Mouse (Mus musculus): ENCODE results near the gene Ttc41. TPM values are rescaled to one million over a fixed set of nuclear protein-coding genes. Genes with fewer than 3 reads are reported as not detected.
"Not testable (repeated sequence)": the region's sequence is repeated elsewhere in the genome, so short reads cannot be mapped to it uniquely, and the experiment has no call there.

Ttc41 gene
- 2.1 and 2.4 TPM in 2 replicates for polyA plus RNA-seq (2015; fragmentation: Nextera tagmentation; extraction: Ambion mirVana)

DNA sequence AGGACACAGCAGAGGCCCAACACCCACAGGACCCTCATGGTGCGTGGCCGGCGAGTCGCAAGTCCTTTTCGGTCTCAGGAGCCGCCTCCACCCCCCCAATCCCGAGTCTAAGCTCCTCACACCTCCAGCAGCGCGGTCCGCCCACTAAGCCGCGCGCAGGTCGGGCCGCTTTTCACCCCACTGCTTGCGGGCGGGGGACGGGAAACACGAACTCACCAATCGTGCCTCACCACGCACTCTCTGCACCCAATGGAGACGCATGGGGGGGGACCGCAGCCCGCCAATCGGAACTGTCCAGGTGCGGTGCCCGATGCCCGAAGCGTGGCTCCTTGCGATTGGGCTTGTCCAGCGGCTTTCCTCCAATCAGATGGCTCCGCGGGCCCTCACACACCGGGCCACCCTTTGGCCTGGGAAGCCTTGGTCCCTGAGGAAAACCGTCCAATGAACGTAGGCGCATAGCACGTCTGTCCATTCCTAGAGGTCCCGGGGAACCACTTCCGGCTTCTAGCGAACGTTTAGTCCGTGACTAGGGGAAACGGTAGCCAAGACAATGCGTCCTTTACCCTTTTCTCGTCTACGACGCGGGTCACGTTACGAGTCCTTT lies at the start of gene Ttc41, which contains the start of gene Hsp90b1:
Gene Ttc41, plus strand, starts transcription at position 494 of the 604 bp plus-strand sequence.
Gene Hsp90b1, minus strand, starts transcription at position 192 of the 604 bp plus-strand sequence.
- Histone ChIP-seq H3K27me3 (replicated peaks) (no peaks in the 10 kb centered on the region), H3K9me3 (no peaks in the 10 kb centered on the region), H3K27ac (peak within 1 kb of the TSS; percentile 93), H3K9ac (peak within 1 kb of the TSS; percentile 77), H3K4me3 (peak within 1 kb of the TSS; percentile 71), H3K4me1 (peaks cover 44% of the 10 kb centered on the region), H3K36me3 (replicated peaks) (peaks cover 17% of the 10 kb centered on the region; the same call in 1 of the 2 replicates), H3K4me2 (peak within 1 kb of the TSS; percentile 67)
- WGBS = under 1% methylated on average over 51 of the region's 51 CpGs
- ATAC-seq (replicated peaks) = peak; percentile 98

- ATAC-seq (replicated peaks); H3K4me1 ChIP-seq; H3K27me3 ChIP-seq (replicated peaks); H3K9me3 ChIP-seq; H3K27ac ChIP-seq; H3K9ac ChIP-seq; H3K36me3 ChIP-seq (replicated peaks); H3K4me2 ChIP-seq; H3K4me3 ChIP-seq: not testable (repeated sequence)
- 88% methylated on average over 4 of the region's 4 CpGs for WGBS
Measured at GRCm38 (mm10) chr10:86670550-86670949, 35.1 kb upstream of the Ttc41 start.

DNA sequence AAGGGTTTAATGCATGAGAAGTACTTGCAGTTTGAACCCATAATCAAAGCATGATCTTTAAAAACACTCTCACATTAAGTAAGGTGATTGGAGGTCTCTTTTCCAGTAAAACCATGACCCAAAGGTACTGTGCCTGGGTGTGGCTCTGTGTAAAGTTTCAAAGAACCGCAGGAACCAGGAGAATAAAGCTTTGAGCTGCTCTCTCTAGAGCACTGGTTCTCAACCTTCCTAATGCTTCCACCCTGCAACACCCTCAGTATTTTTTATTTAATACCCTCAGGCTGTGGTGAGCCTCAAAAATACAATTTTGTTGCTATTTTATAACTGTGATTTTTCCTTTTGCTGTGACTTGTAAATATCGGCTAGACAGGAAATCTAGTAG lies 20.8 kb upstream of the Ttc41 start:
- Histone ChIP-seq H3K4me3 (peak overlapping the region; percentile 88), H3K9ac (peak overlapping the region; percentile 93; the same call in 1 of the 2 replicates), H3K4me2 (peak overlapping the region; percentile 78), H3K27ac (peak overlapping the region; percentile 89)
- 33% methylated on average over 2 of the region's 2 CpGs for WGBS
- not testable (repeated sequence) for H3K36me3 ChIP-seq (replicated peaks); H3K4me1 ChIP-seq; H3K27me3 ChIP-seq (replicated peaks); H3K9me3 ChIP-seq
- peak; percentile 71 for ATAC-seq (replicated peaks)

DNA sequence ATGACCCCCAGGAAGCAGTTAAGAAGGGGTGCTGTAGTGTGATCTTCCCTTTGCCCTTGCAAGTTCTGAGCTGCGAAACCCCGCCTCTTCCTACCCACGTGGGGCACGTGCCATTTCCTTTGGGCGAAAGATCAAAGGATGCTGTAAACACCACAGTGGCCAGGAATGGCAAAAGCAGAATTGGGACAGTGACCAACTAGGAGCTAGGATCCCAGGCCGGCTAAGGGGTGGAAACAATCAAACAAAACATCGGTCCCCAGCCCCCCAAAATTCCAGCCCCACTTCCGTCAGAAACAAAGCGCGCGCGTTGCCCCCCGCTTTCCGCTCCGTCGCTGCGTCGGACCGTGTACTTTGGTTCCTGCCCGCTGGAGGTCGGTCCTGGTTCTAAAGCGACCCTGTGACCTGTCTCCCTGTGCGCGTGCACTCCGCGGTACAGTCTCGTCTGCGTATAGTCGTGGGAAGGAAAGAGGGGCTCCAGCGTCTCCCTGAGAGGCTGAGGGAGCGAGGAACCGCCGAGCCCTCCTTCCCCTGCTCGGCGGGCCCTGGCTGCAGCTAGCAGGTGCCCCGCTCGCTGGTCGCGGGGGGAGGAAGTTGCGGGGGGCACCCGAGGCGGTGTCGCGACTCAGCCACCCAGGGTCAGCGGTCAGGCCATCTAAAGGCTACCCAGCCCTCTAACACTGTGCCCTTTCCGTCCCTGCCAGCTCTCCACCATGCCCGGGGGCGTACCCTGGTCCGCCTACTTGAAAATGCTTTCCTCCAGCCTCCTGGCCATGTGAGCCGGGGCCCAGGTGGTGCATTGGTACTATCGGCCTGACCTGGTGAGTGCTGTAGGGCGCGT lies 20.2 kb upstream of the Ttc41 start:
- H3K4me1 ChIP-seq; H3K36me3 ChIP-seq (replicated peaks); H3K9me3 ChIP-seq; H3K27me3 ChIP-seq (replicated peaks): not testable (repeated sequence)
- peak overlapping the region; percentile 89 for H3K27ac ChIP-seq
- under 1% methylated on average over 50 of the region's 53 CpGs for WGBS
- peak overlapping the region; percentile 88 for H3K4me3 ChIP-seq
- ATAC-seq (replicated peaks) = peak; percentile 97
- peak overlapping the region; percentile 93 for H3K9ac ChIP-seq
- peak overlapping the region; percentile 78 for H3K4me2 ChIP-seq

GRCm38 (mm10) chr10:86686017-86686360 lies 19.6 kb upstream of the Ttc41 start:
- WGBS = 17% methylated on average over 9 of the region's 9 CpGs
- peak overlapping the region; percentile 78 for H3K4me2 ChIP-seq
- H3K9ac ChIP-seq = peak overlapping the region; percentile 93
- not testable (repeated sequence) for H3K27me3 ChIP-seq (replicated peaks); ATAC-seq (replicated peaks); H3K27ac ChIP-seq; H3K9me3 ChIP-seq; H3K36me3 ChIP-seq (replicated peaks); H3K4me1 ChIP-seq
- H3K4me3 ChIP-seq = peak overlapping the region; percentile 88

DNA sequence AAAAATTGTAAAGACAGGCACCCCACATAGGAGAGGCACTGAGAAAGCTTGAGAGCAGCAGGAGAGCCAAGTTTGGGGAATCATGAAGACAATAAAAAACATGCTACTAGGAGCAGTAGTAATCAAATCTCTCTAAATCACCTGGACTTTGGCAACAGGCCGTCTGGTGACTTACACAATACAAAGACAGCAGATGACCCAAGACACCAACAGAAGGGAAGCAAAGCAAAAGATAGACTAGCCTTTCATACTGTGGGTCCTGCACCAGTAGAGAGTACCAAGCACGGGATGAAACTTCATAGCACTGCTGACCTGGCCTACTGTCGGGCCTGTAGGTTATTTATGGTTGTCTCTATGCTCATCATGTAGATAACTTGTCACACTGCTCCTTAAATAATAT lies 5.4 kb upstream of the Ttc41 start:
- ATAC-seq (replicated peaks) = no peak
- H3K4me3 ChIP-seq = no peak overlapping the region
- H3K27me3 ChIP-seq (replicated peaks) = no peaks in the 10 kb centered on the region
- peaks cover 51% of the 10 kb centered on the region for H3K36me3 ChIP-seq (replicated peaks)
- no peak overlapping the region for H3K27ac ChIP-seq
- no peaks in the 10 kb centered on the region for H3K9me3 ChIP-seq
- WGBS = 82% methylated on average over 3 of the region's 3 CpGs
- no peak overlapping the region for H3K9ac ChIP-seq
- peaks cover 50% of the 10 kb centered on the region for H3K4me1 ChIP-seq
- no peak overlapping the region for H3K4me2 ChIP-seq

GRCm38 (mm10) chr10:86700973-86701372 lies 4.6 kb upstream of the Ttc41 start:
- no peak for ATAC-seq (replicated peaks)
- Histone ChIP-seq H3K4me1 (peaks cover 50% of the 10 kb centered on the region), H3K4me3 (no peak overlapping the region), H3K4me2 (no peak overlapping the region), H3K9ac (no peak overlapping the region), H3K9me3 (no peaks in the 10 kb centered on the region), H3K27ac (no peak overlapping the region), H3K36me3 (replicated peaks) (peaks cover 43% of the 10 kb centered on the region), H3K27me3 (replicated peaks) (no peaks in the 10 kb centered on the region)
- 62% methylated on average over 3 of the region's 3 CpGs for WGBS

DNA sequence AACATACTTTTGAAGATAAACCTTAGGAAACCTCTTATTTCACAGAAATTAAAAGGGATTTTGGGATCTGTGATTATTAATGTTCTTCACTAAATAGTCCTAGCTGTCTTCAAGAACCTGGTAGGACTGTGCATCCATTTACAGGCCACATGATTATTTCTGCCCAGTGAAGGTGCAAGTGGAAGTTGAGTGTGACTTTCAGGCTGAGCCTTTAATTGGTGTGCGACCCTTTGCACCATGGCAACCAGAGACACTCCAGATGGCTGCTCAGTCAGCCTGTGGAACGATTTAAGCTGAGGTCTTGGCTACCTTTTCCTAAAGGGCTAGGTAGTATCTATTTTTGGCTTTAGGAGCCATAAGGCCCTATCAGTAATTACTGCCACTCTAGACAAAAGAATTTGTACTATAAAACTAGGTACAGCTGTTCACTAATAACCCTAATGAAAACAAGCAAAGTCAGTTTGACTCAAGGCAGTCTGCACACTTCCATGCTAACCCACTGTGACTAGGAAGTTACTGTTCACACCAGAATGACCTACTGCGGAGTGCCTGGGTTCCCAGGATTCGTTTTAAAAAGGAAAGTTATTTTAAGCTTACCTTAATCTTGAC lies 3.2 kb upstream of the Ttc41 start:
- Histone ChIP-seq H3K36me3 (replicated peaks) (peaks cover 39% of the 10 kb centered on the region), H3K27ac (no peak overlapping the region), H3K4me3 (no peak overlapping the region), H3K4me2 (no peak overlapping the region), H3K27me3 (replicated peaks) (no peaks in the 10 kb centered on the region), H3K9me3 (no peaks in the 10 kb centered on the region), H3K9ac (no peak overlapping the region), H3K4me1 (peaks cover 57% of the 10 kb centered on the region)
- no peak for ATAC-seq (replicated peaks)
- WGBS = 52% methylated on average over 4 of the region's 4 CpGs

DNA sequence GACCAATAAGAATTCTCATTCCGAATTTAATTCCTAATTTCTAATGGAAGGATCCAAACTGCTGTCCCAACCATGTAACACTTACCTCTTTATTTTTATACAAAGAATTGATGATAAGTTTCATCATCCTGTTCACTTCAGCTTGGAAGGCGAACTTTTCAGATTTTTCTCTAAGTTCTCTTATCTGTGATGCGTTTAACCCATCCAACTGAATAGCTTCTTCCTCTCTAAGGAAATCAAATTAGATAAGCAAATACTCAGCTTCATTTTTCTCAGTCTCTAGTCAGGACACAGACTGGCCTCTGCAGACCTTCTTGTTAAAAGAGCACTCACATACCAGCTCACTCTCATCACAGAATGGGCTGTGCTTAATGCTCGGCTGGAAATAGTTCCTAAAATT lies 2.2 kb upstream of the Ttc41 start:
- H3K4me1 ChIP-seq = peaks cover 57% of the 10 kb centered on the region
- H3K9ac ChIP-seq = no peak overlapping the region

GRCm38 (mm10) chr10:86704141-86704540 lies 1.5 kb upstream of the Ttc41 start:
- Histone ChIP-seq H3K4me3 (peak overlapping the region; percentile 71), H3K9ac (peak overlapping the region; percentile 77), H3K36me3 (replicated peaks) (peaks cover 23% of the 10 kb centered on the region; the same call in 1 of the 2 replicates), H3K27ac (no peak overlapping the region), H3K27me3 (replicated peaks) (no peaks in the 10 kb centered on the region), H3K4me1 (peaks cover 55% of the 10 kb centered on the region), H3K4me2 (peak overlapping the region; percentile 62), H3K9me3 (no peaks in the 10 kb centered on the region)
- 4% methylated on average over 8 of the region's 8 CpGs for WGBS
- ATAC-seq (replicated peaks) = no peak

More for the DNA sequence above, 2.2 kb upstream of the Ttc41 start:
- Histone ChIP-seq H3K27ac (no peak overlapping the region), H3K36me3 (replicated peaks) (peaks cover 29% of the 10 kb centered on the region; the same call in 1 of the 2 replicates), H3K4me3 (peak overlapping the region; percentile 71; the same call in 1 of the 2 replicates), H3K4me2 (peak overlapping the region; percentile 62), H3K27me3 (replicated peaks) (no peaks in the 10 kb centered on the region), H3K9me3 (no peaks in the 10 kb centered on the region)
- WGBS = 82% methylated on average over 4 of the region's 4 CpGs
- ATAC-seq (replicated peaks) = no peak

DNA sequence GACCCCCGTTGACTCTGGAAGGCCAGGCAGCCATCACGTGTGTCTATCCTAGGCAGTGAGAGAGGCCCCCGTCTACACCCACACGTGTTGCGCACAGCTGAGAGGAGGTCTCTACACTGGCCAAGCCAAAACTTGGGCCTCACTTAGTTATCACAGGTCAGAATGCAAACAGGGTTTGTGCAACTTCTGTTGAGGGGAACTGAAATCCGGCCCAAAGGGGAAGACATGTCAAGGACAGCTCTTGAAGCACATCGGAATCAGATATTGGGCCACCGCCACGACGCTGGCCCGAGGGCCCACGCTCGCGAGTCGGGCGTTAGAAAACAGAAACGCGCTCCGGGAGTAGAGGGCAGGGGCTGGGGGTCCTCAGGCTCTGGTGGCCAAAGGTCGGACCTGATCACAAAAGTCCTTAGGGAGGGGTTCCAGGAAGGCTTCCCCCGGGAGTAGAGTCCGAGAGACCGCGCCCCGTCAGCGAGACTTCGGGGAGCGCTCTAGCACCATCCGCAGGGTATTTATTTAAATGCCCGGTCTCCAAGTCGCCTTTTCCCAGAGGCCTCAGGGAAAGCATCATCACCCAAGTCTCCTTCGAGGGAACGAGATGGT lies 921 bp upstream of the Ttc41 start:
- Histone ChIP-seq H3K36me3 (replicated peaks) (peaks cover 17% of the 10 kb centered on the region; the same call in 1 of the 2 replicates), H3K4me3 (peak overlapping the region; percentile 71), H3K9ac (peak overlapping the region; percentile 77), H3K27me3 (replicated peaks) (no peaks in the 10 kb centered on the region), H3K9me3 (no peaks in the 10 kb centered on the region), H3K4me2 (peak overlapping the region; percentile 62), H3K4me1 (peaks cover 50% of the 10 kb centered on the region), H3K27ac (peak overlapping the region; percentile 93)
- under 1% methylated on average over 33 of the region's 33 CpGs for WGBS
- no peak for ATAC-seq (replicated peaks)

All from midbrain, embryonic 15.5 days (tissue).